16 mouse cellular contexts compared by ENCODE assay signal in the genomic region with DNA sequence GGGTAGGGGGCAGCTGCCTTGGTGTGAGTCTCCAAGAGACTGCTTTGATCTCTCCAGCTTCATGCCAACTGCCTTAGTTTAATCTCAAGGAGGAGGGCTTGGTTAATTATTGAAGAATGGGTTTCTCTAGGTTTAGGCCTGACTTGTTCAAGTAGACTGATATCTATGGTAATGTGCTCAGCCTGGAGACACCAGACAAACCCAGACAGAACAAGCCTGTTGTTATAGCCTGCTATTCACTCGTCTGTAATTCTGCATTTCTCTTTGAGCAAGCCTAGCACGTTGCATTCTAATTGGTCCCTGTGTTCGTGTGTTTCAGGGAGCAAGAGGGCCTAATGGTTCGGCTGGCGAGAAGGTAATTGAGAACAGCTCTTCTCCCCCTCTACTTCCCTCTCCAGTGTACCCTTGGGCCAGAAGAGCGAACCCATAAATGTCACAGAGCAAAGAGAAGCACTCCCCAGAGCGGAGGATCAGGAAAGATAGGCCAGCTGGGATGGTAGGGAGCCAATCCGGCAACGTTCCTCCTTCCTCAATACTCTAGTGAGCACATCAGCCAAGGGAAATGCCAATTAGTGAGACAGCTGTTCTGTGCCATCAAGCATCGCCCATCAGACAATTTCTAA.
DNase-seq lines count a peak whose midpoint lies in the region; ATAC-seq and TF ChIP-seq lines count a peak whose summit lies in the region.
"Had no signal": no experiment of that assay in that cellular context is flagged by ENCODE, and none has a peak within 500 bp of the region (broad histone marks: within the 10 kb centered on the region; RNA-seq: fewer than 3 reads in every experiment).

No protein-coding gene starts in this region.

- TF ChIP-seq CTCF in liver, postnatal 0 days (IDR thresholded peaks at IDR 0.05; ENCODE audit: low read depth): no peak

- TF ChIP-seq EP300 in liver, postnatal 0 days (IDR thresholded peaks at IDR 0.05; ENCODE audit: low read depth): no peak

- no peak for DNase-seq in hindbrain, embryonic 11.5 days (ENCODE audit: low spot score)
- no peak for DNase-seq in lung, postnatal 25 days (ENCODE audit: low spot score)
- no peak for DNase-seq in liver, postnatal 0 days
- DNase-seq: adrenal gland, postnatal 36 days; cerebellum, adult 11 months; lung, postnatal 36 days had no signal

- no peak overlapping the region for H3K9ac ChIP-seq in hindbrain, embryonic 13.5 days
- H3K9ac ChIP-seq in hindbrain, embryonic 11.5 days (ENCODE audit: low read depth, low read length): no peak overlapping the region
- H3K9ac ChIP-seq in lung, embryonic 16.5 days (ENCODE audit: low read length): no peak overlapping the region
- no peak overlapping the region for H3K9ac ChIP-seq in hindbrain, embryonic 15.5 days
- no peak overlapping the region for H3K9ac ChIP-seq in neural tube, embryonic 15.5 days (replicated peaks)
- H3K9ac ChIP-seq in liver, postnatal 0 days (replicated peaks): no peak overlapping the region
- H3K9ac ChIP-seq: heart, embryonic 13.5 days had no signal

- H3K4me2 ChIP-seq in hindbrain, embryonic 13.5 days: no peak overlapping the region
- H3K4me2 ChIP-seq in hindbrain, embryonic 11.5 days (replicated peaks; ENCODE audit: low read depth, low read length): no peak overlapping the region
- H3K4me2 ChIP-seq in lung, embryonic 16.5 days (ENCODE audit: low read depth, low read length): no peak overlapping the region
- H3K4me2 ChIP-seq in hindbrain, embryonic 15.5 days: no peak overlapping the region
- H3K4me2 ChIP-seq in neural tube, embryonic 15.5 days: no peak overlapping the region
- H3K4me2 ChIP-seq in liver, postnatal 0 days (ENCODE audit: low read depth, low read length): no peak overlapping the region
- H3K4me2 ChIP-seq: heart, embryonic 13.5 days; liver, embryonic 11.5 days had no signal

- H3K27me3 ChIP-seq in hindbrain, embryonic 13.5 days: 0 out of 2 replicates have a peak, but pooled peaks cover 8% of the 10 kb centered on the region
- H3K27me3 ChIP-seq in hindbrain, embryonic 11.5 days (ENCODE audit: control insufficient read depth, insufficient read depth, low read length): no peaks in the 10 kb centered on the region
- no peaks in the 10 kb centered on the region for H3K27me3 ChIP-seq in lung, embryonic 16.5 days (ENCODE audit: control insufficient read depth, insufficient read depth, low read depth, low read length)
- H3K27me3 ChIP-seq in hindbrain, embryonic 15.5 days: no peaks in the 10 kb centered on the region
- no peaks in the 10 kb centered on the region for H3K27me3 ChIP-seq in neural tube, embryonic 15.5 days (replicated peaks)
- no peaks in the 10 kb centered on the region for H3K27me3 ChIP-seq in liver, postnatal 0 days (ENCODE audit: insufficient read depth, low read length)
- H3K27me3 ChIP-seq: heart, embryonic 13.5 days had no signal

- peak overlapping the region; percentile 32; the same call in 1 of the 2 replicates for H3K27ac ChIP-seq in hindbrain, embryonic 13.5 days
- no peak overlapping the region for H3K27ac ChIP-seq in hindbrain, embryonic 11.5 days (ENCODE audit: low read depth, low read length)
- H3K27ac ChIP-seq in lung, embryonic 16.5 days (ENCODE audit: low read length): peak overlapping the region; percentile 29; the same call in 1 of the 2 replicates
- H3K27ac ChIP-seq in hindbrain, embryonic 15.5 days (replicated peaks): peak overlapping the region; percentile 25; the same call in 1 of the 2 replicates
- peak overlapping the region; percentile 49; the same call in 1 of the 2 replicates for H3K27ac ChIP-seq in neural tube, embryonic 15.5 days (replicated peaks)
- no peak overlapping the region for H3K27ac ChIP-seq in liver, postnatal 0 days (ENCODE audit: low read depth)
- H3K27ac ChIP-seq: heart, embryonic 13.5 days; layer of hippocampus, adult 2 months; left cerebral cortex, adult 2 months had no signal

- H3K4me1 ChIP-seq in hindbrain, embryonic 13.5 days (replicated peaks): peaks cover 16% of the 10 kb centered on the region
- no peaks in the 10 kb centered on the region for H3K4me1 ChIP-seq in hindbrain, embryonic 11.5 days (replicated peaks; ENCODE audit: control insufficient read depth, insufficient read depth, low read length)
- H3K4me1 ChIP-seq in lung, embryonic 16.5 days (replicated peaks; ENCODE audit: control insufficient read depth, insufficient read depth, low read length): 0 out of 2 replicates have a peak, but pooled peaks cover 3% of the 10 kb centered on the region
- peaks cover 12% of the 10 kb centered on the region; the same call in 1 of the 2 replicates for H3K4me1 ChIP-seq in hindbrain, embryonic 15.5 days (replicated peaks)
- peaks cover 13% of the 10 kb centered on the region; the same call in 1 of the 2 replicates for H3K4me1 ChIP-seq in neural tube, embryonic 15.5 days
- no peaks in the 10 kb centered on the region for H3K4me1 ChIP-seq in liver, postnatal 0 days (ENCODE audit: insufficient read depth)

- no peaks in the 10 kb centered on the region for H3K9me3 ChIP-seq in hindbrain, embryonic 13.5 days
- no peaks in the 10 kb centered on the region for H3K9me3 ChIP-seq in hindbrain, embryonic 11.5 days (ENCODE audit: control insufficient read depth, low read length)
- H3K9me3 ChIP-seq in lung, embryonic 16.5 days (ENCODE audit: control insufficient read depth, low read length): no peaks in the 10 kb centered on the region
- no peaks in the 10 kb centered on the region for H3K9me3 ChIP-seq in hindbrain, embryonic 15.5 days
- H3K9me3 ChIP-seq in neural tube, embryonic 15.5 days (replicated peaks): no peaks in the 10 kb centered on the region
- no peaks in the 10 kb centered on the region for H3K9me3 ChIP-seq in liver, postnatal 0 days (ENCODE audit: low read length)
- H3K9me3 ChIP-seq: heart, embryonic 13.5 days had no signal

- ATAC-seq in hindbrain, embryonic 13.5 days (ENCODE audit: low FRiP score): peak; percentile 85
- ATAC-seq in hindbrain, embryonic 11.5 days (ENCODE audit: low FRiP score): no peak
- peak; percentile 66; the same call in 1 of the 2 replicates for ATAC-seq in lung, embryonic 16.5 days (ENCODE audit: low read depth)
- ATAC-seq in hindbrain, embryonic 15.5 days (ENCODE audit: low FRiP score, low read depth): peak; percentile 87
- peak; percentile 94 for ATAC-seq in neural tube, embryonic 15.5 days (ENCODE audit: low FRiP score)
- ATAC-seq in activated CD4-positive, CD25-positive, alpha-beta regulatory T cell, adult 4 months: no peak
- no peak for ATAC-seq in liver, postnatal 0 days

- H3K36me3 ChIP-seq in hindbrain, embryonic 13.5 days: no peaks in the 10 kb centered on the region
- no peaks in the 10 kb centered on the region for H3K36me3 ChIP-seq in hindbrain, embryonic 11.5 days (ENCODE audit: control insufficient read depth, insufficient read depth, low read length)
- peaks cover 4% of the 10 kb centered on the region; the same call in 1 of the 2 replicates for H3K36me3 ChIP-seq in lung, embryonic 16.5 days (ENCODE audit: control insufficient read depth, insufficient read depth, low read length)
- H3K36me3 ChIP-seq in hindbrain, embryonic 15.5 days: no peaks in the 10 kb centered on the region
- no peaks in the 10 kb centered on the region for H3K36me3 ChIP-seq in neural tube, embryonic 15.5 days
- H3K36me3 ChIP-seq in liver, postnatal 0 days (replicated peaks; ENCODE audit: insufficient read depth, low read length): no peaks in the 10 kb centered on the region
- H3K36me3 ChIP-seq: G1E; heart, embryonic 13.5 days had no signal

- no peak overlapping the region for H3K4me3 ChIP-seq in hindbrain, embryonic 13.5 days
- H3K4me3 ChIP-seq in hindbrain, embryonic 11.5 days (ENCODE audit: low read depth, low read length): no peak overlapping the region
- no peak overlapping the region for H3K4me3 ChIP-seq in lung, embryonic 16.5 days (ENCODE audit: low read length)
- no peak overlapping the region for H3K4me3 ChIP-seq in hindbrain, embryonic 15.5 days
- no peak overlapping the region for H3K4me3 ChIP-seq in neural tube, embryonic 15.5 days (replicated peaks)
- no peak overlapping the region for H3K4me3 ChIP-seq in liver, postnatal 0 days (ENCODE audit: low read depth, low read length)
- H3K4me3 ChIP-seq: heart, embryonic 13.5 days; layer of hippocampus, adult 2 months; left cerebral cortex, adult 2 months had no signal

- 58% methylated on average over 10 of the region's 10 CpGs for WGBS in hindbrain, embryonic 13.5 days
- WGBS in hindbrain, embryonic 11.5 days: 70% methylated on average over 10 of the region's 10 CpGs
- 58% methylated on average over 10 of the region's 10 CpGs for WGBS in lung, embryonic 16.5 days
- 45% methylated on average over 10 of the region's 10 CpGs for WGBS in hindbrain, embryonic 15.5 days
- 32% methylated on average over 10 of the region's 10 CpGs for WGBS in neural tube, embryonic 15.5 days
- 79% methylated on average over 10 of the region's 10 CpGs for WGBS in liver, postnatal 0 days (ENCODE audit: insufficient replicate concordance)

Comparison
In these comparisons a context has a peak if more than half of its experiments do, and no peak if none do; other contexts are left out.
1. ATAC-seq: peak in hindbrain, embryonic 13.5 days (single experiment), lung, embryonic 16.5 days (single experiment), hindbrain, embryonic 15.5 days (single experiment) and neural tube, embryonic 15.5 days (single experiment); none in hindbrain, embryonic 11.5 days (single experiment), activated CD4-positive, CD25-positive, alpha-beta regulatory T cell, adult 4 months (single experiment) and liver, postnatal 0 days (single experiment).
2. H3K27ac ChIP-seq: peak in hindbrain, embryonic 13.5 days (single experiment), lung, embryonic 16.5 days (single experiment), hindbrain, embryonic 15.5 days (single experiment) and neural tube, embryonic 15.5 days (single experiment); none in hindbrain, embryonic 11.5 days (single experiment) and liver, postnatal 0 days (single experiment).